Mouse (Mus musculus) liver, adult 2 months (tissue): ENCODE measurements around the gene Med1.

Experiments used
- CTCF ChIP-seq: fragments of 200-500 bp; IDR thresholded peaks from 2 replicates; pipeline ENCODE4 v1.5.1; 2011; ENCODE audit warnings: low read depth, low read length, control low read depth
- POLR2A ChIP-seq: fragments of 200-500 bp; IDR thresholded peaks from 2 replicates; pipeline ENCODE4 v1.6.1; 2011; ENCODE audit warnings: low read length, control low read depth; ENCODE audit not compliant: insufficient read depth; ENCODE audit errors: extremely low read depth

- TF ChIP-seq POLR2A (no peak), CTCF (no peak)
Observed at GRCm38 (mm10) chr11:98142545-98142944, 50.5 kb downstream of the Med1 start.
